Mouse (Mus musculus): ENCODE measurements around the gene Fabp1.

Fabp1 gene

GRCm38 (mm10) chr6:71212471-71212870 lies 12.8 kb downstream of the Fabp1 start:
- no peak for DNase-seq

GRCm38 (mm10) chr6:71221501-71221900 lies 21.9 kb downstream of the Fabp1 start:
- DNase-seq: no peak

- no peak for DNase-seq
Measured at GRCm38 (mm10) chr6:71224184-71224943, 24.7 kb downstream of the Fabp1 start.

GRCm38 (mm10) chr6:71226544-71226943 lies 26.9 kb downstream of the Fabp1 start:
- DNase-seq: no peak

GRCm38 (mm10) chr6:71227157-71227770 lies 27.6 kb downstream of the Fabp1 start:
- peak in 1 of 2 experiments; percentile 42 for DNase-seq

GRCm38 (mm10) chr6:71235121-71235520 lies 35.5 kb downstream of the Fabp1 start:
- no peak for DNase-seq

GRCm38 (mm10) chr6:71235944-71236343 lies 36.3 kb downstream of the Fabp1 start:
- DNase-seq: no peak

- peak; percentile 47 to 86 for DNase-seq
Measured at GRCm38 (mm10) chr6:71236506-71236905, 36.9 kb downstream of the Fabp1 start.

GRCm38 (mm10) chr6:71237031-71237431 lies 37.4 kb downstream of the Fabp1 start:
- peak; percentile 32 to 61 for DNase-seq

GRCm38 (mm10) chr6:71239069-71239750 lies 39.6 kb downstream of the Fabp1 start:
- DNase-seq: no peak

GRCm38 (mm10) chr6:71240831-71241230 lies 41.2 kb downstream of the Fabp1 start:
- DNase-seq: no peak

GRCm38 (mm10) chr6:71242811-71243210 lies 43.2 kb downstream of the Fabp1 start:
- no peak for DNase-seq

- DNase-seq: no peak
Measured at GRCm38 (mm10) chr6:71243258-71243657, 43.6 kb downstream of the Fabp1 start.

- no peak for DNase-seq
Measured at GRCm38 (mm10) chr6:71248420-71248819, 48.8 kb downstream of the Fabp1 start.

- DNase-seq: no peak
Measured at GRCm38 (mm10) chr6:71249615-71250014, 50.0 kb downstream of the Fabp1 start.

- DNase-seq: no peak
Measured at GRCm38 (mm10) chr6:71250951-71251350, 51.3 kb downstream of the Fabp1 start.

- no peak for DNase-seq
Measured at GRCm38 (mm10) chr6:71254456-71254855, 54.8 kb downstream of the Fabp1 start.

Measured in kidney, postnatal 25 days (tissue).